Mouse (Mus musculus): Measurements from ENCODE around the gene Slc22a1. TPM values are rescaled to one million over a fixed set of nuclear protein-coding genes. Genes with fewer than 3 reads are reported as not detected.

Gene Slc22a1
- polyA plus RNA-seq (2017; shearing (Covaris generic)), result 0.24 TPM

DNA sequence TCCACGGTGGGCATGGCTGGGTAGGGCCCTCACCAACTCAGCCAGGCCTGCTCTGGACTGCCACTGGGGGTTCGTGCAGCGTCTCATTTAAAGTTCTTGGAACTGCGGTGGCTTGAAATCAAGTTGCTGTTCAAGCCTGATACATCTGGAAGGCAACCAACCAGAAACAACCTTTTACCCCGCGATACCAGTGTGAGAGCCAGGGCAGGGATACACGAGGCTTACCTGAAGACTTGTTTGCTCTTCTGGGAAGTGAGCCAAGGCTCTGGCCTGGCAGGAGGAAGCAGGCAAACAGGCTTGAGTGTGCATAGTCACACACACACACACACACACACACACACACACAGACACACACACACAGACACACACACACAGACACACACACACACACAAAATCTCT lies at the start of gene Slc22a1:
TSS of gene Slc22a1 (minus strand) at position 184 of the 400 bp plus-strand sequence.

Other genes with a start within 250 kb of the Slc22a1 start
- gene Slc22a3, start 168.1 kb downstream of the Slc22a1 start, polyA plus RNA-seq (2017; shearing (Covaris generic)), result not detected
- gene Slc22a2, start 91.7 kb downstream of the Slc22a1 start, polyA plus RNA-seq (2017; shearing (Covaris generic)), result 4.8 TPM
- 36.0 TPM for gene Igf2r, start 93.8 kb upstream of the Slc22a1 start, polyA plus RNA-seq (2017; shearing (Covaris generic))
- gene Mas1, start 192.3 kb upstream of the Slc22a1 start, polyA plus RNA-seq (2017; shearing (Covaris generic)), result not detected
- not detected for gene Mrgprh, start 200.2 kb upstream of the Slc22a1 start, polyA plus RNA-seq (2017; shearing (Covaris generic))
- 0.75 TPM for gene Pnldc1, start 234.4 kb upstream of the Slc22a1 start, polyA plus RNA-seq (2017; shearing (Covaris generic))
- gene Tcp1, start 239.9 kb upstream of the Slc22a1 start, polyA plus RNA-seq (2017; shearing (Covaris generic)), result 263 TPM
- gene Mrpl18, start 240.5 kb upstream of the Slc22a1 start, polyA plus RNA-seq (2017; shearing (Covaris generic)), result 134 TPM